Mouse (Mus musculus): ENCODE measurements around the gene Camsap1. TPM values are rescaled to one million over a fixed set of nuclear protein-coding genes. Genes with fewer than 3 reads are reported as not detected.

Gene Camsap1
- total and polyA plus RNA-seq, 3 experiments, result 6.2 to 22.1 (median 17.2) TPM

DNA sequence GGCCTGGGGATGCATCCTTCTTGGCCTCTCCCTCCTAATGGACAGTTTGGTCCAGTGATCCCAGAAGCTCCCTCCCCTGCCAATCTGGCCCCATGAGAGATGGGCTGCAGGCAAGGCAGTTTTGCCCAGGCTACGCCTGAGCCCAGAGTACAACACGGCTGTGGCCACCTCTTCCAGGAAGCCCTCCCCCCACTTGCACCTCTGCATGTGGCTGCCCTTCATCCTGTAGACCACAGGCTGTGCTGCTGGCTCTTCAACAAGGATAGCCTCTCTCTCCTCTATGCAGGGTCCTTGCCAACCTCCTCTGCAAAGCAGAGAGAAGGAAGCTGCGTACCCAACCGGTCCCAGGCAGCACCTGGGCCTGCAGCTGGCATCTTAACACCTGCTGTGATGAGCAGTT is 104.0 kb downstream of the Camsap1 start:
- no peaks in the 10 kb centered on the region for H3K79me2 ChIP-seq (replicated peaks; ENCODE audit: control insufficient read depth, extremely low read depth, insufficient read depth, poor library complexity, severe bottlenecking)

DNA sequence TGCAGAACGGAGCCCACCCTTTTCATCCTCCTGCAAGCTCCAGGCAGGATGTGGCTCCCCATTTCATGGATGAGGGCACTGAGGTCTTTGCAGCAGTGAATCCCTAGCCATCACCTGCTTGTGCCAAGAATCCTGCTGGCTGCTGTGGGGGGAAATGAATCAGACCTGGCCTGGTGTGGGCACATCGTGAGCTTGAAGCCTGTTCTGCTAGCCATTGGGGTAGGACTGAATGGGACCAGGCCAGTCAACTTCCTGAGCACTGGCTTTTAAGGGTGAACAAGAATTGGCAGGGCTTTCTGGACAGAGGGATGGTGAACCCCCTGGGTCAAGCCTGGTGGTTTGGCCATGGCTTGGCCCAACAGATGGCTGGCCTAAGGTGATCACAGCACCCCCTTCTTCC is 104.6 kb downstream of the Camsap1 start:
- no peaks in the 10 kb centered on the region for H3K36me3 ChIP-seq (replicated peaks in 1 of 2; ENCODE audit: control insufficient read depth in 1 of 2, insufficient read depth in 1 of 2, low read length in 1 of 2)
- dilution Hi-C loops (cut with MboI; ENCODE audit: extremely low pct_ligation_motif_present, extremely low pct_unique_long_range_greater_than_20kb, low sequenced_read_pairs), result no loop called here
- peaks cover 16% of the 10 kb centered on the region for H3K9me3 ChIP-seq (replicated peaks; ENCODE audit: low read length)
- H3K4me1 ChIP-seq (ENCODE audit: control insufficient read depth in 1 of 2, insufficient read depth in 2 of 2), result no peaks in the 10 kb centered on the region
- DNase-seq (ENCODE audit: extremely low read depth), result no peak
- H3K27ac ChIP-seq (ENCODE audit: insufficient read depth, low read depth), result no peak overlapping the region
- TF ChIP-seq TCF12 (IDR thresholded peaks at IDR 0.05; ENCODE audit: low read depth, low read length), result no peak
- TF ChIP-seq ZMIZ1 (IDR thresholded peaks at IDR 0.05; ENCODE audit: low read depth, low read length), result no peak
- TF ChIP-seq SIN3A (IDR thresholded peaks at IDR 0.05; ENCODE audit: low read length), result no peak
- TF ChIP-seq MYC (IDR thresholded peaks at IDR 0.05; ENCODE audit: low read depth, low read length), result no peak
- no peak overlapping the region for H3K9ac ChIP-seq (ENCODE audit: insufficient read depth, low read depth)
- H3K4me3 ChIP-seq (replicated peaks in 1 of 3; ENCODE audit: low read depth in 2 of 3, low read length in 2 of 3, poor library complexity in 1 of 3), result no peak overlapping the region
- no peak overlapping the region for H3K4me2 ChIP-seq (ENCODE audit: insufficient read depth, low read depth, poor library complexity, severe bottlenecking)
- H3K27me3 ChIP-seq (replicated peaks), result peaks cover 90% of the 10 kb centered on the region
- in situ Hi-C loops (cut with MboI; ENCODE audit: low pct_ligation_motif_present, low pct_unique_long_range_greater_than_20kb, low sequenced_read_pairs), result no loop called here
- no peaks in the 10 kb centered on the region for H3K79me2 ChIP-seq (replicated peaks; ENCODE audit: control insufficient read depth, extremely low read depth, insufficient read depth, poor library complexity, severe bottlenecking)

More for the DNA sequence above, 104.0 kb downstream of the Camsap1 start:
- Histone ChIP-seq H3K4me3 (replicated peaks in 1 of 3; ENCODE audit: low read depth in 2 of 3, low read length in 2 of 3, poor library complexity in 1 of 3) (no peak overlapping the region), H3K9me3 (replicated peaks; ENCODE audit: low read length) (peaks cover 16% of the 10 kb centered on the region), H3K27me3 (replicated peaks) (peaks cover 90% of the 10 kb centered on the region), H3K9ac (ENCODE audit: insufficient read depth, low read depth) (no peak overlapping the region), H3K4me1 (ENCODE audit: control insufficient read depth in 1 of 2, insufficient read depth in 2 of 2) (no peaks in the 10 kb centered on the region), H3K4me2 (ENCODE audit: insufficient read depth, low read depth, poor library complexity, severe bottlenecking) (no peak overlapping the region), H3K36me3 (replicated peaks in 1 of 2; ENCODE audit: control insufficient read depth in 1 of 2, insufficient read depth in 1 of 2, low read length in 1 of 2) (no peaks in the 10 kb centered on the region), H3K27ac (ENCODE audit: insufficient read depth, low read depth) (no peak overlapping the region)
- in situ Hi-C loops (cut with MboI; ENCODE audit: low pct_ligation_motif_present, low pct_unique_long_range_greater_than_20kb, low sequenced_read_pairs), result no loop called here
- TF ChIP-seq ZKSCAN1 (IDR thresholded peaks at IDR 0.05; ENCODE audit: borderline replicate concordance, low read depth, low read length), result no peak
- TF ChIP-seq IRF4 (IDR thresholded peaks at IDR 0.05; ENCODE audit: low read depth, low read length), result no peak
- TF ChIP-seq RCOR1 (conservative IDR thresholded peaks at IDR 0.05; ENCODE audit: low read depth, low read length), result no peak
- no peak for TF ChIP-seq E2F4 (IDR thresholded peaks at IDR 0.05; ENCODE audit: insufficient replicate concordance, low read depth, low read length)
- no peak for TF ChIP-seq MXI1 (IDR thresholded peaks at IDR 0.05; ENCODE audit: low read depth, low read length)
- no peak for TF ChIP-seq ELF1 (IDR thresholded peaks at IDR 0.05; ENCODE audit: low read depth, low read length)
- TF ChIP-seq ZMIZ1 (IDR thresholded peaks at IDR 0.05; ENCODE audit: low read depth, low read length), result no peak
- TF ChIP-seq GABPA (IDR thresholded peaks at IDR 0.05; ENCODE audit: insufficient replicate concordance, low read depth, low read length), result no peak
- no peak for TF ChIP-seq TCF12 (IDR thresholded peaks at IDR 0.05; ENCODE audit: low read depth, low read length)
- TF ChIP-seq SMC3 (IDR thresholded peaks at IDR 0.05; ENCODE audit: low read depth, low read length), result no peak
- no peak for TF ChIP-seq CHD1 (IDR thresholded peaks at IDR 0.05; ENCODE audit: low read depth, low read length)
- TF ChIP-seq CHD2 (IDR thresholded peaks at IDR 0.05; ENCODE audit: low read length), result no peak
- no peak for TF ChIP-seq ZNF384 (IDR thresholded peaks at IDR 0.05; ENCODE audit: low read depth, low read length)
- TF ChIP-seq MAFK (IDR thresholded peaks at IDR 0.05; ENCODE audit: insufficient replicate concordance, low read length), result no peak
- no peak for TF ChIP-seq BHLHE40 (IDR thresholded peaks at IDR 0.05; ENCODE audit: low read depth, low read length)
- TF ChIP-seq NRF1 (IDR thresholded peaks at IDR 0.05; ENCODE audit: low read depth, low read length), result no peak
- no peak for TF ChIP-seq HCFC1 (IDR thresholded peaks at IDR 0.05; ENCODE audit: low read depth, low read length)
- TF ChIP-seq CTCF (conservative IDR thresholded peaks at IDR 0.05 in 1 of 2, IDR thresholded peaks at IDR 0.05 in 1 of 2; ENCODE audit: low read depth in 2 of 2, low read length in 2 of 2), result no peak
- dilution Hi-C loops (cut with MboI; ENCODE audit: extremely low pct_ligation_motif_present, extremely low pct_unique_long_range_greater_than_20kb, low sequenced_read_pairs), result no loop called here
- DNase-seq (ENCODE audit: extremely low read depth), result no peak

All from CH12.LX (cell line).